Mouse (Mus musculus) frontal cortex, adult (tissue): Measurements from ENCODE around the gene Ubr1.
"Not testable (repeated sequence)": the region's sequence is repeated elsewhere in the genome, so short reads cannot be mapped to it uniquely, and the experiment has no call there.

Experiments used
- ATAC-seq: cut with Nextera tagmentation; 2 replicates; pipeline ENCODE4 v1.9.2; 2017; ENCODE audit warnings: mild to moderate bottlenecking, moderate library complexity, mixed read lengths; ENCODE audit not compliant: low TSS enrichment

The Ubr1 gene

GRCm38 (mm10) chr2:120976308-120976707, 5.8 kb upstream of the Ubr1 start:
- no peak for ATAC-seq

GRCm38 (mm10) chr2:120972964-120973363, 2.4 kb upstream of the Ubr1 start:
- ATAC-seq, result no peak

GRCm38 (mm10) chr2:120972257-120972656, 1.7 kb upstream of the Ubr1 start:
- ATAC-seq, result not testable (repeated sequence)

- no peak for ATAC-seq
Observed at GRCm38 (mm10) chr2:120971766-120972165, 1.3 kb upstream of the Ubr1 start.

- ATAC-seq, result peak; percentile 13; the same call in 1 of the 2 replicates
Observed at GRCm38 (mm10) chr2:120970045-120970539, 423 bp downstream of the Ubr1 start.

GRCm38 (mm10) chr2:120965486-120965885, 5.0 kb downstream of the Ubr1 start:
- ATAC-seq, result no peak

- ATAC-seq, result no peak
Observed at GRCm38 (mm10) chr2:120963110-120963509, 7.4 kb downstream of the Ubr1 start.

- ATAC-seq, result no peak
Observed at GRCm38 (mm10) chr2:120960261-120960660, 10.3 kb downstream of the Ubr1 start.

GRCm38 (mm10) chr2:120959827-120960226, 10.7 kb downstream of the Ubr1 start:
- ATAC-seq, result no peak

GRCm38 (mm10) chr2:120959363-120959762, 11.2 kb downstream of the Ubr1 start:
- no peak for ATAC-seq

GRCm38 (mm10) chr2:120952176-120952938, 18.2 kb downstream of the Ubr1 start:
- ATAC-seq, result no peak

GRCm38 (mm10) chr2:120951208-120951607, 19.3 kb downstream of the Ubr1 start:
- ATAC-seq, result peak; percentile 80

- ATAC-seq, result no peak
Observed at GRCm38 (mm10) chr2:120933038-120933437, 37.5 kb downstream of the Ubr1 start.

- ATAC-seq, result no peak
Observed at GRCm38 (mm10) chr2:120909556-120909955, 61.0 kb downstream of the Ubr1 start.

- no peak for ATAC-seq
Observed at GRCm38 (mm10) chr2:120896361-120896760, 74.2 kb downstream of the Ubr1 start.

GRCm38 (mm10) chr2:120887601-120888000, 82.9 kb downstream of the Ubr1 start:
- no peak for ATAC-seq

- ATAC-seq, result peak; percentile 80
Observed at GRCm38 (mm10) chr2:120873192-120873591, 97.3 kb downstream of the Ubr1 start.

- ATAC-seq, result peak; percentile 54
Observed at GRCm38 (mm10) chr2:120871447-120872336, 98.8 kb downstream of the Ubr1 start.

GRCm38 (mm10) chr2:120867336-120867735, 103.2 kb downstream of the Ubr1 start:
- peak; percentile 81 for ATAC-seq

- ATAC-seq, result no peak
Observed at GRCm38 (mm10) chr2:120866561-120866960, 104.0 kb downstream of the Ubr1 start.

- no peak for ATAC-seq
Observed at GRCm38 (mm10) chr2:120863389-120863788, 107.1 kb downstream of the Ubr1 start.

- ATAC-seq, result peak; percentile 59; the same call in 1 of the 2 replicates
Observed at GRCm38 (mm10) chr2:120860699-120861098, 109.8 kb downstream of the Ubr1 start.

- ATAC-seq, result no peak
Observed at GRCm38 (mm10) chr2:120858131-120858530, 112.4 kb downstream of the Ubr1 start.
